Mouse (Mus musculus): ENCODE results near the gene Sys1.

Sys1 gene

DNA sequence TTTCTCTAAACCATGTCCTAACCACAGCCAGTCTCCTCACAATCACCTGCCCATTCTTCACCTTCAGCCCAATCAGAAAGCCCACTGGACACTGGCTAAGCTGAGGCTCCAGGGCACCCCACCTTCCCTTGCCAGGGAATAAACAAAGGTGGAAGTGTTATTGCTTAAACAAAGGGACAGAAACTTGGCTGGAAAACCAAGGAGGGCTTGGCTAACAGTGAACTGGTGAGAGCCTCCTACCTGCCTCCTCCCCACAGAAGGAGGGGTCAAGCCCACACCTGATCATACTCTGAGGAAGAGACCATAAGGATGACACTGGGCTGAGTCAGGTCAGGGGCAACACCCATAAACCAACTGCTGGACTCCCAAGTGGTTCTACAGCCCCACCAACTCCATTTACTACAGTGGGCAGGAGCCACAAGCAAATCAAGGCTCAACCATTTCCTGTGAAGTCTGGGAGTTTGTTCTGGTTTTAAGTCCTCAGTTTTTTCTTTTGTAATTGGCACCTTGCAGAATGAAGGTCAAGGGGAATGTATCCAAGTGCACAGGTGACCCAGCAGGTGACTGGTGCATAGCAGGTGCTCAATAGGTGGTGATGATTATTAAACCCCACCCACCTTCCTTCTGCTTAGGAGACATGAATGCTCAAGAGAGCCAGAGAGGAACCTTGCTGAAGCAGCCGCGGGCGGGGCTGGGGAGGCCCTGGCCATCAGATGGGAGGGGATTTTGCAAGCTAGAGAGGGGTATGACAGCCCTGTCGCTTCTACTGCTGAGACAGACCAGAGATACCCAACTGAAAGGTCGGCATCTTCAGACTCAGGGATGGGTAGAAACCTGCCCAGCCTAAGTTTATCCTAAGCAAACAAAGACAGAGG lies 21.3 kb upstream of the Sys1 start:
- DNase-seq: peak; percentile 62

DNA sequence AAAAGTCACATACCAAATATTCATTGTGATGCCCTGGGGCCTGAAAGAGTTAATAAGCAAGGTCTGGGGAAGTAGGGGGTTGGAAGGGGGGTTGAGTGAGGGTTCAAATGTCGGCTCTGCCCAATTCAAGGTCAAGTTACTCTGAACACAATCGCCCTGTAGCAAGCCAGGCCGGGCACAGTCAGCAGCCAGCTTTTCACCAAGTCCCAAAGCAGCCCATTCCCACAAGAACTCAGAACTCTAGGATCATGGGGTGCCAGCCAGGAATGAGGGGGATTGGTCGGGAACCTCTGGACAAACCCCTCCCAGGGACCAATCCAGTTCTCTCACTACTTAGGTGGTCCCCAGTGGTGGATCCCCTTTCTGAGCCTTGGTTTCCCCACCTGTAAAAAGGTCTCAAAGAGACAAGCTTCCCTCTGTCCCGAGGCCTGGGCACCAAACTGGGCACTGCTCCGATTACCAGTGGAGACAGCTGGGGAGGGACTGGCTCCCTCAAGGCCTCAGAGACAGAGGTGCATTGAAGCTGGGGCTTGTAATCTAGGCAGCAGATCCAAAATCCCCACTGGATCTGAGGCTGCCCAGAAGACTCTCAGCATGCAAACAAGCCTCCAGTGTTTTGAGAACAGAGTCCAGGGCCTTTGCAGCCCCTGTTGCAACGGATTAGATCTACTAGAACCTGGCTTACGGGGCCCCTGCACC lies 20.4 kb upstream of the Sys1 start:
- DNase-seq: peak; percentile 54

DNA sequence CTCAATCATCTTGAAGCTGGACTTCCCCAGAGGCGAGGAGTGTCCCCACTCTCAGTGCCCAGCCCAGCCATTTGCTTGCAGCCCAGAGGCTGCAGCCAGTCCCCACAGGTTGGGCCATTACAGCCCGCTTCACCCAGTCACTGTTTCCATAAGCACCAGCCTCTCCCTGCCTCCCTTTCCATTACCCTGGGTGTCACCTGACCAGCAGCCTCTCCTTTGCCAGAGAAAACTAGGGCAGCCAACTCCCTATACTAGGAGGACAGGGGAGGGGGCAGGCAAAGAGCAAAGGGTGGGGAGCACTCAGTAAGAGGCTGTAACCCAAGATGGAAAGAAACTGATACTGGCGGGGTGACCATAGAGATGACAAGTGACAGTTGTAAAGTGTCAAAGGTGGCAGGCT lies 19.8 kb upstream of the Sys1 start:
- DNase-seq: peak; percentile 80

DNA sequence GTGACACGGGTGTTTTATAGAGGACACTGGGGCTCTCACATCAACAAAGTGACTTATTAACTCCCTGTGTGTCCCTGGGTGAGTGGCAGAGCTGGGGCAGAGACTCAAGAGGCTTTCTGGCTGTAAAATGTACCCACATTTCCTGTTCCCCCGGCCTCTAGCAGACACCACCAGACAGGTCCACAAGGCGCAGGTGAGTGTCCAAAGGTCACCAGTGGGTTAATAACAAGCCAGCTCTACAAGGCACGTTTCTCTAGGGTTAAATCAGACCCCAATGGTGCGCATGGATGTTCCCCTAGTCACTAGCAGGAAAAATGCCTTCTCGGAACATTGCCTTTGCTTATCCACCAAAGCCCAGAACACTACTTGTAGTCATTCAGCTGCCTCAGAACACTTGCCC lies 19.1 kb upstream of the Sys1 start:
- DNase-seq: peak; percentile 82

DNA sequence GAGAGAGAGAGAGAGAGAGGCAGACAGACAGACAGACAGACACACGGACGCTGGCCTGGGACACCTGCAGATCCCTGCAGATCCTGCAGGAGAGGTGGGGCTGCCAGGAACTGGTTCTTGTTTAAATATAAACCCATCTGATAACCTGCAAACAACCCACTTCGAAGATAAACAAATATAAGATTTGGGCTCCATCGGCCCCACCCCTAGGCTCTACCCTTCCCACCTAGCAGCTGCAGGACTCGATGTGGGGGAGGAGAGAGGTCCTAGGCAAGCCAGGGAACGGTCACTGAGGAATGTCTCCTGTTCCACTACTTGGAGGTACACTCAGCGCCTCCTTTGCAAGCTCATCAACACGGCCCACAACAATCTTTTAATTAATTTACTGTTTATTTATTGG lies 18.5 kb upstream of the Sys1 start:
- DNase-seq: peak; percentile 48

DNA sequence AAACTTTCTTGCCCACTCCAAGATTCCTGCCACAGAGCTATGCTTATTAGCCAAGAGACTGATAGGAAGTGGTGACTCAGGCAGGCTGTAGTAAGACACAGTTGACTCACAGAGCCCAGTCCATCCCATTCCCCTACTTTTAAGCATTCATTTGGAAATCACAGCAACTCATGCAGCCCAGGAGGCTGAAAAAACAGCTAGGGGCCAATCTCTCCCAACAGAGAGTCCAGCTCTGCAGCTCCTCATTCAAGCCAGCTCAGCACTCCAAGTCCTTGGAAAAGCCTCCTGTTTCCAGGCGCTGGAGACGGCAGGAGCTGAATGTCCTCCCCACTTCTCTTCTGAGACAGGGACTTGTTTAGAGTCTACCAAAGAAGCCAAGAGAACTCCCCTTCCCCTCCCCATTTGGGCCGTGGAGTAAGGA lies 17.8 kb upstream of the Sys1 start:
- DNase-seq: no peak

DNA sequence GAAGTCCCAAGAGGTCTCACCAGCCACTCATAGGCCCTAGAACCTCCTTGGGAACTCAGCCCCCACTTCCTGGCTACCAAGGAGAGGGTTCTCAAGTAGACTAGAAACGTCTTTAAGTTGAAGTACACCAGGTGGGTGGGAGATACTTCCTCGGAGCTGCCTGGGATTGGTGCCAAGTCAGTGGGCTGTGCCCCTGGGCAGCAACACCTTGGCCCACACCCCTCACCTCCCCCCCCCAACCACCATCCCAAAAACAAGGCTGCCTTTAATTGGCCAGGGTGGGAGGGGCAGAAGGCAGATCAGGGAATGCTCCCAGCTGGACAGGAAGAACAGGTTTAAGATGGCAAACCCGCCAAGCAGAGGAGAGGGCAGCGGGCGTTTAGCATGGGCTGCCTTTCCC lies 16.4 kb upstream of the Sys1 start:
- peak; percentile 51 for DNase-seq

DNA sequence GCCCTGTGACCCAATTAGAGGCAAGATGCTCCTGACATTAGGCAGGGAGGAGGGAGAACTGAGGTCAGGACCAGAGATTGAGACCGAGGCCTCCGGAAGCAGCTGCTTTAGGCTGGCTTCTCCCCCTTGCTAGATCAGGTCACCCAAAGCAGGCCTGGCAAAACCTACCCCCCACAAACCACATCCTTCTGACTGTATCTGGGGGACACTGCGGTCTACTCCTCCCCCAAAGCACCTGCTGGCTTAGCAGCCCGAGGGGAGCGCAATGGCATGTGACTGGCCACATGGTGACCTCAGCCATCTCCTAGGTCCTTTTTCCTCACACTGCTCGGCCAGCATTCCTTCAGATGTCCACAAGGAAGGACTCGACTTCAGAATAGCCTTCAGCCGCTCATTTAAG lies 15.6 kb upstream of the Sys1 start:
- DNase-seq: peak; percentile 69

DNA sequence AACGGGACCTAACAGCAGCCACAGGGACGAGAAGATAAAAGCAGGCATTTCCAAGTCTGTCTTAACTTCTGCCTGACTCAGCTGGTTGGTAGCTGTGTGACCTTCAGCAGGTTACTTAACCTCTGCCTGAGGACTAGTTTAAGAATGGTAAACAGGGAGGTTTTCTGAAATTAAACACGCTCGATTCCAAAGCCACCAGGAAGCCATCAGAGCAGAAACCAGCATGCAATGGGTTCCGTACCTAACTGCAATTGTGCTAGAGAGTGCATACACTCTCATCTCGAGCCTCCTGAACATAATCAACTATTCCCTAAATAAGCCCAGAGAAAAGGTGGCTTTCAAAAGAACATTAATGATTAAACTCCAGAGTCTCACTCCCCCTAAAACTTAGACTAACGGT lies 15.0 kb upstream of the Sys1 start:
- DNase-seq: peak; percentile 44

DNA sequence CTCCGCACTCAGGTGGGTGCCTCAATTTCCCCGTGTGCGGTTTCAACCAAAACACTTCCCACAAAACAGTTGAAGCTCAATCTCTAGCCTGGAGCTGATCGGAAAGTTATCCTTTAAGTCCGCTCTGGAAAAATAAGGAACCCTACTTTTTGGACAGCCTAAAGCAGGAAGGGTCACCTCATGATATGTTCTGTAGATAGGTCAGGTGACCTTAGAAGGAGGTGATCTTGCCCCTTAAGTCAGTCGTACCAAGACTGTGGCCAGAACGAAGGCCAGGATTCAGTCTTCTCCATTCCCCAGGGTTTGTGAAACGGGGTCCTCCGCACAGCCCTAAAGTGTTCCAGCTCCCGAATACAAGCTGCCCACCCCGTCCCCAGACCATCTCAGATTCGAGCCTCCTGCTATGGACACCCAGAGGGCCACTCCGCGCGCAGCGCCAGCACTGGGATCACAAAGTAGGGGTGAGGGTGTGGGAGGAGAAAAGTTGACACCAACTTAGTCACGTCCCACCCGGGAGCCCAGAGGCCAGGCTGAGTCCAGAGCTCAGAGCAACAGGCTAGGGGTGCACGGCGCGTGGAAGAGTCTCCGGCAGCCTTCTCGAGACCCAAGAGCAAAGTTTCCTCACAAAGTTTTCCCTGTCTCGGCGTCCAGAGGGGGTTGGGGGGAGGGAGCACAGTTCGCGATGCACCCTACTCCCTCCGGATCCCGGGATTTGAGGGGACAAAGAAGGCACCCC lies 14.3 kb upstream of the Sys1 start:
- peak; percentile 59 for DNase-seq

DNA sequence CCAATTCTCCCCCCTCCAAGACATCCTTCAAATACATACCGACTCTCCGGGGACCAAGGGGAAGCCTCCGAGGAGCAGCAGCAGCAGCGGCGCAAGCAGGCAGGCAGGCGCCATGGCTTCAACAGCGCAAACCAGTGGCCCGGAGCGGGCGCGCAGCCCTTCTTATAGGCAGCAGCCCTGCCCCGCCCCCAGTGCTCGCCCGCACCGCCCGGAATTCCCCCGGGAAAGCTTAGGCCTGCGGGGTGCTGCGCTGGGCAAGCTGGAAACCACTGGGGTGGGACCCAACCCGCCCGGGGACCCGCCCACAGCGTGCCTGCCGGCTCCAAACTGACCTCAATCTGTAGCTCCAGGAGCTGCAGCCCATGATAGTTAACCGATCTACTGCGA lies 13.7 kb upstream of the Sys1 start:
- peak; percentile 92 for DNase-seq

DNA sequence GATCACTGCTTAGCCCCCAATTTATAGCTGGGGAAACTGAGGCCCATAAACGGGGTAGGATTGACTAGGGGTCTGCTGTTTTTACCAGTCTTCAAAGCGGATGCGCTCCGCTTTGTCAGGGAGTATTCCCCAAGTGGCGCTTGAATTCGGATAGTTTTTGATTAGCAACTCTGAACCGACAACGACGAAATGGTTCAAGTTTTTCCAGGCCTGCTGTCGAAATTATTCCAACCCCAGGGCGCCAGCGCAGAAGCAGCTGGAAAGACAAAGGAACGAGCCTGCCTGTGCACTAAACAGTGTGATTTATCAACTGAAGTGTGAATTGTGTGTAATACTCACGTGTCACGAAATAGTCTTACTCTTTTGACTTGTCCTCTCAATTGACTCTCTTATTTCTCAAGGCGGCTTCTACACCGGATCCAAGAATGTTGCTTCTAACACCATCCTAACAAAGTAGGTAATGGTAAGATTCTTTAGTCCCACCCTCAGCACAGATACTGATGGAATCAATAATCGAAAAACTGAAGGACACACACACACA lies 13.2 kb upstream of the Sys1 start, which contains the start of gene Sdc4:
Sdc4 (minus strand) TSS at position 428 of the 541 bp plus-strand sequence.
- DNase-seq: no peak

DNA sequence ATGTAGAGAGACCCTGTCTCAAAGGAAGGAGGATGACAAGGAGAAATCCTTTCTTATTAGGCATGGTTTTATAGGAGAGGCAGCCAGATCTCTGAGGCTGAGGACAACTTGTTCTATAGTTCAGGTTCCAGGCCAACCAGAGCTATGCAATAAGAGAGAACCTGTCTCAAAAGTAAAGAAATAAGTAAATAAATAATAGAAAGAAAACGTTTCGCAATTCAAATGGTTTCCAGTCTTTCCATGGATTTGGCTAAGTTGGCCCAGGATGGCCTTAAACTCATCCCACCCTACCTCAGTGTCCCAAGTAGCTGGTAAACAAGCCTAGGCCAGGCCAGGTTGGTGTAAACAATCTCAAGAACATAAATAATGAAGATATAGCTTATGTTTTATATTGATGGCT lies 12.1 kb upstream of the Sys1 start:
- DNase-seq: no peak

DNA sequence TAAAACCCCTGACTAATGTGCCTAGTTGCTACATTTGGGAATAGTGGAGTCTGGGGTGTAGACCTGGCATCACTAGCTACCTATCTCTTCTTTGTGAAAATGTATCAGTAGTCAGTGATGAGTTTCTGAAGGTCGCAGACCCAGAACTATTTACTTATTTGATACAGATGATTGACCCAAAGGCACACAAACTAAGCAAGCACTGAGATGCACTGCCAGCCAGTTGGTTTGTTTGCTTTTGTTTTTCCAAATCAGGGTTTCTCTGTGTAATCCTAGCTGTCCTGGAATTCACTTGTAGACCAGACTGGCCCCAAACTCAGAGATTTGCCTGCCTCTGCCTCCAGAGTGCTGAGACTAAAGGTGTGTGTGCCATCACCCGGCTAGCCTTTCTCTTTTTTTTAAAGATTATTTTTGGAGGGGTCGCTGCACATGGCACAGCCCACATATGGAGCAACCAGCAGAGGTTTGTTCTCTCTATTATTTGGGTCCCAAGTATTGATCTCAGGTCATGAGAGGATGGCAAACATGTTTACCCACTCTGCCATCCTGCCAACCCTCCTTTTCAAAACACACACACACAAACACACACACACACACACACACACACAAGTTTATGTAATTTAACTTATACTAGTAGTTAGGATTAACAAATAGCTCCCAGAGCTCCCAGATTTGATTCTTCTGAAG lies 11.2 kb upstream of the Sys1 start:
- no peak for DNase-seq

DNA sequence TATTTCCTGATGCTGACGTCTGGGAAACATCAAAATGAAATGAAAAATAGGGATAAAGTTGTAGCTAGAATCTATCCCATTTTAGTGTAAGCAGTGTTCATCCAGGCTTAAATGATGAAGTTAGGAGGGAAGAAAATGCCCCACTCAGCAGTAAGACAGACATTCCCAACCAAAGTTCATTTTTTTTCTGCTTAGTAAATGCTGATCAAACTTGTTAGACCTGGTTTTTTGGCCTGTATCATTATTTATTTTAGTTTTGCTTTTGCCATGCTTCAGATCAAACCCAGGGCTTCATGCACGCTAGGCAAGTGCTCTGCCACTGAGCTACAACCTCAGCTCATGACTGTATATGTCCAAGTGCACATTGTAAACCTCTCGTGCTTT lies 10.7 kb upstream of the Sys1 start:
- DNase-seq: no peak

DNA sequence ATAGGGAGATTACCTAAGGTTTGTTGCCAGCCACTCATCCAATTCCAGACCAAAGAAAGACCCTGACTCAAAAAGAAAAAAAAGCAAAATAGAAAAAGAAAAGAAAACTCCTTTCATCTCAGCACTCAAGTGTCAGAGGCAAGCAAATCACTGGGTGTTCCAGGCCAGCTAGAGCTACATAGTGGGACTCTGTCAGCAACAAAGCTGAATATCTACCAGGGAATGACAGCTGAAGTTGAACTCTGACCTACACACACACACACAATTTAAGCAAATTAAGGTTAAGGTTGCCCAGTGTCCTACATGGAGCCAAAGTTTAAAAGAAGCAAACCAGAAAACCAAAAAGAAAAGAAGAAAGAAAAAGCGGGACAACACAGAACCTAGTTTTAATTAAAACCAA lies 8.6 kb upstream of the Sys1 start:
- no peak for DNase-seq

DNA sequence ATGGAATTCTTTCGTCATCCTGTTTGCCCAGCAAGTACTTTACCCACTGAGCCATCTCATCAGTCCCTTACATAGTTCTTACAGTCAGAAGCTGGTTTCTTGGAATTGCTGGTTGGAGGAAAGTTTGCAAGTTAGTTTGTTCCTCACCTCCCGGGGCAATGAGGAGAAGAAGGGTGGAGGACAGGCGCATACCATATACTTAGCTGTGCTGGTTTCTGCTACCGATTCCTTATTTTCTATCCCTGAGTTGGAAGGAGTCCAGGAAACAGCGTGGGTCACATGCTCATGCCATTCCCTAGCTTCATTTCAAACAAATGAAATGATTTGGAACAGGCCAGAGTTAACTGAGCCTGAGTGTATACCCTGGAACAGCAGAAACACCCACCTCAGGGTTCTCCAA lies 7.8 kb upstream of the Sys1 start:
- DNase-seq: no peak

DNA sequence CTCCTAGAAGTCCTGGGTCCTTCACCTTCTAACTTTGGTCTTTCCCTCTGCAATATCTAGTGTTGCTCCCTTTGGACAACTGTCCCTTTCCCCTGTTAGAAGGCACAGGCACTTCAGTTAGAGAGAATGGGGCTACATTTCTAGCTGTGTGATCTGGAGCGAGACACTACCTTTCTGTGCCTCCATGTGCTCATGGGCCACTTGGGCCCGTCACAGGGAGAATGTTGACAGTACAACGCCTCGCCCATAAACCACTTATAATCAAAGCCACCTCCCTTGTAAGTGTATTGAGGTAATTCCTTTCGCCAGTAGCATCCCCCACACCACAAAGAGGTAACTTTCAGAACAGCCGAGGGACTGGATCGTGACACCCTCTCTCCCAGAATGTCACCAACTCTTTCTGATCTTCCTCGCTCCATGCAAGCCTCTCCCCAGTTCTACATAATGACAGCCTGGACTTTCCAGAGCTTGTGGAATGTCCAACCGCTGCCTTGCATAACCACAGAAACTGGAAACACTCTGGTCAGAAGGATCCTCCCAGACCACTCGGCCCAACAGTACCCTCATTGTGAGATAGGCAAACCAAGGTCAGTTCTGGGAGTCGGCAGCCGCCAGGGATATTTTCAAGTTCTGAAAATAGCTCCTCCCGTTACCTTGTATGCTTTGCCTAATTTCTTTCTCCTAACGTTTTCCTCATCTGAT lies 7.3 kb upstream of the Sys1 start:
- no peak for DNase-seq

DNA sequence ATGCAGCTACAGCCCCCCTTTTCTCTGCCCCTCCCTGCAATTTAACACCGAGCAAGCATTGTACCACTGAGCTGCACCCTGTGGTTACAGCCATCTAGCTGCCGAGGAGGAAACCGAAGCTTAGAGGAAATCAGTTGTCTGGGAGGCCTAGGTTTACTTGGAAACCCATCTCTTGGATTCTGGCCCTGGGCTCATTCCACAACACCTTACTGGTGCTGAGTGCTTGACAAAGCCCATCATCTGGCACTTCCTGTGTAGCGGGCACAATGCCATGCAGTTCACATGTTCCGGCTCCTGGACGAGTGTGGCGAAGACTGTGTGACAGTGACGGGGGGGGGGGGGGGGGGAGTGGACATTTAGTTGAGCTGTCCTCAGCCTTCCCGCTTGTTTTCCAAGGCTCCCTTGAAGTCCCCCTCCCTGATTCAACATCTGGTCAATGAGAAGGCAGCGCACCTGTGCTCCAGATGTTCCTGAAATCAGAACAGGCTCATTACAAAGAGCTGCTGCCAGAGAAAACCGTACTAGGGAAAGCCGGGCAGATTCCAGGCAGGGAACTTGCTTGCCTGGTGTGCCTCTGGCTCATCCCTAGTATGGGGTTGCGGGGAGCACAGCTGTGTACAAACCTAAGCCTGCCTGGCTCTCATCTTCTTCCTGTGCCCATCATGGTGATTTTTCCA lies 4.6 kb upstream of the Sys1 start:
- DNase-seq: no peak

DNA sequence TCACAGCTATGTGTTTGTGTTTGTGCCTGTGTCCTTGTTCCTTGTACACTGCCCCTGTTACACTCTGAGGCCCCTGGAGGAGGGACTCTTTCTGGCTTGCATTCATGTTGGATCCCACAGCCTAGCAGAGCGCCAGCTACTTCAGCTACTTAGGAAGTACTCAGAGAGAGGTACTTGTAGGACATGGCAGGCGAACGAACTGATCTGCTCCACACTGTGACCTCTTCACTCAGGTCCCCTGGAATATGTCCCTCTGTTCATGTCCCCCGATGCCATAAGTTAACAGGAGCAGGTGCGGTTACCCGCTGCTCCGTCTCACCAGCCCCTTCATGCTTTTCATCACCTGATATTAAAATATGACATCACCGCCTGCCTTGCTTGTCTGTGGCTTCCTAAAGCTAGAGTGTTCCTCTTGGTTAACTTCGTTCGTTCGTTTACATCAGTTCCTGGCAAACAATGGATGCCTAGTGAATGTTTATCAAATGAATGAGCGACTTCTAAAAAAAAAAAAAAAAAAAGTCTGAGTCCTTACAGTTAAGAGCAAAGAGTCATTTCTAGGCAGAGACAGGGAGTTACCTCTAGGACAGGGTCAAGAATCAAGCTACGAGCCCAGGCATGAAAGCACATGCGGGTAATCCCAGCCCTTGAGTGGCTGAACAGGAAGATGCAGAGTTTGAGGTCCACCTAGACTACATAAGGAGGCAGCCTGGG lies 3.6 kb upstream of the Sys1 start:
- DNase-seq: peak; percentile 49
